Mouse (Mus musculus) MEL (cell line): ENCODE measurements around the gene Scaf4. TPM values are rescaled to one million over a fixed set of nuclear protein-coding genes. Genes with fewer than 3 reads are reported as not detected.

Source experiments
- DNase-seq: peaks from one replicate; pipeline ENCODE4 v3.0.0; 2011; ENCODE audit warnings: low read depth, low spot score
- H3K27ac ChIP-seq: 2 replicates; pipeline ENCODE4 v1.5.1; 2012; ENCODE audit warnings: low read depth, mild to moderate bottlenecking, control low read depth, low read length, moderate library complexity; ENCODE audit not compliant: control insufficient read depth
- H3K27me3 ChIP-seq, 2 experiments: fragments of 150-350 bp in 1 of 2; sonication (generic) in 1 of 2; 2 replicates each; pipeline ENCODE4 v1.6.1; 2012; ENCODE audit warnings: low read length in 2 of 2, mild to moderate bottlenecking in 2 of 2, improper control_type of control experiment in 1 of 2, moderate library complexity in 1 of 2; ENCODE audit not compliant: insufficient read depth in 2 of 2, control insufficient read depth in 1 of 2
- H3K36me3 ChIP-seq, 2 experiments: 2 replicates each; pipeline ENCODE4 v1.6.1; 2012 to 2014; ENCODE audit warnings: low read length in 2 of 2, improper control_type of control experiment in 1 of 2, inconsistent platforms in 1 of 2, mild to moderate bottlenecking in 1 of 2; ENCODE audit not compliant: insufficient read depth in 2 of 2, control insufficient read depth in 1 of 2
- H3K4me1 ChIP-seq, 2 experiments: fragments of 150-350 bp in 1 of 2; sonication (generic) in 1 of 2; 2 replicates each; pipeline ENCODE4 v1.6.1; 2012; ENCODE audit warnings: low read length in 2 of 2, improper control_type of control experiment in 1 of 2, mild to moderate bottlenecking in 1 of 2; ENCODE audit not compliant: insufficient read depth in 2 of 2, control insufficient read depth in 1 of 2
- H3K4me3 ChIP-seq, 2 experiments: fragments of 150-350 bp in 1 of 2; sonication (generic) in 1 of 2; 2 replicates each; pipeline ENCODE4 v1.5.1; 2012; ENCODE audit warnings: low read depth in 2 of 2, low read length in 2 of 2, mild to moderate bottlenecking in 2 of 2, moderate library complexity in 2 of 2, control low read depth in 1 of 2, improper control_type of control experiment in 1 of 2; ENCODE audit not compliant: control insufficient read depth in 1 of 2, insufficient read depth in 1 of 2
- H3K79me2 ChIP-seq: 2 replicates; pipeline ENCODE4 v1.6.1; 2012; ENCODE audit warnings: mild to moderate bottlenecking, low read length, moderate library complexity; ENCODE audit not compliant: control insufficient read depth, poor library complexity, insufficient read depth
- H3K9ac ChIP-seq: 2 replicates; pipeline ENCODE4 v1.6.1; 2012; ENCODE audit warnings: low read depth, mild to moderate bottlenecking, control low read depth, low read length, moderate library complexity; ENCODE audit not compliant: control insufficient read depth, poor library complexity, severe bottlenecking
- H3K9me3 ChIP-seq: fragments of 150-350 bp; sonication (generic); replicated peaks from 2 replicates; pipeline ENCODE4 v1.6.1; 2012; ENCODE audit warnings: mild to moderate bottlenecking, low read length, improper control_type of control experiment, moderate library complexity; ENCODE audit not compliant: insufficient read depth
- BHLHE40 ChIP-seq: IDR thresholded peaks from 2 replicates; pipeline ENCODE4 v1.6.1; 2012; ENCODE audit warnings: low read depth, mild to moderate bottlenecking, inconsistent platforms, low read length, improper control_type of control experiment, borderline replicate concordance
- ELF1 ChIP-seq: IDR thresholded peaks from 2 replicates; pipeline ENCODE4 v1.6.1; 2014; ENCODE audit warnings: low read depth, mild to moderate bottlenecking, inconsistent platforms, low read length, improper control_type of control experiment, moderate library complexity
- EP300 ChIP-seq, 2 experiments: IDR thresholded peaks; 2 replicates each; pipeline ENCODE4 v1.6.1; 2011; ENCODE audit warnings: improper control_type of control experiment in 2 of 2, low read length in 2 of 2, low read depth in 1 of 2, mild to moderate bottlenecking in 1 of 2
- ETS1 ChIP-seq: IDR thresholded peaks from 2 replicates; pipeline ENCODE4 v1.6.1; 2012; ENCODE audit warnings: low read depth, mild to moderate bottlenecking, inconsistent platforms, low read length, improper control_type of control experiment, moderate library complexity
- GATA1 ChIP-seq: IDR thresholded peaks from 2 replicates; pipeline ENCODE4 v1.6.1; 2011; ENCODE audit warnings: low read depth, low read length, improper control_type of control experiment
- HCFC1 ChIP-seq: IDR thresholded peaks from 2 replicates; pipeline ENCODE4 v1.6.1; 2012; ENCODE audit warnings: low read depth, mild to moderate bottlenecking, inconsistent platforms, low read length, improper control_type of control experiment, moderate library complexity
- JUND ChIP-seq: IDR thresholded peaks from 2 replicates; pipeline ENCODE4 v1.6.1; 2011; ENCODE audit warnings: low read depth, mild to moderate bottlenecking, improper control_type of control experiment, low read length
- KAT2A ChIP-seq: conservative IDR thresholded peaks from 2 replicates; pipeline ENCODE4 v1.6.1; 2012; ENCODE audit warnings: low read depth, low read length, improper control_type of control experiment, inconsistent platforms
- MAFK ChIP-seq: IDR thresholded peaks from 2 replicates; pipeline ENCODE4 v1.6.1; 2011; ENCODE audit warnings: low read depth, mild to moderate bottlenecking, low read length, improper control_type of control experiment, borderline replicate concordance
- MAX ChIP-seq: IDR thresholded peaks from 2 replicates; pipeline ENCODE4 v1.6.1; 2011; ENCODE audit warnings: low read length, improper control_type of control experiment
- MAZ ChIP-seq: IDR thresholded peaks from 2 replicates; pipeline ENCODE4 v1.6.1; 2012; ENCODE audit warnings: low read depth, mild to moderate bottlenecking, inconsistent platforms, low read length, improper control_type of control experiment
- MEF2A ChIP-seq: IDR thresholded peaks from 2 replicates; pipeline ENCODE4 v1.6.1; 2014; ENCODE audit warnings: low read depth, mild to moderate bottlenecking, inconsistent platforms, low read length, improper control_type of control experiment; ENCODE audit not compliant: poor library complexity, insufficient replicate concordance, severe bottlenecking; ENCODE audit errors: extremely low read depth
- MXI1 ChIP-seq: IDR thresholded peaks from 2 replicates; pipeline ENCODE4 v1.6.1; 2011; ENCODE audit warnings: mild to moderate bottlenecking, low read depth, low read length, improper control_type of control experiment
- MYB ChIP-seq: IDR thresholded peaks from 2 replicates; pipeline ENCODE4 v1.6.1; 2011; ENCODE audit warnings: mild to moderate bottlenecking, low read depth, low read length, improper control_type of control experiment
- MYC ChIP-seq: IDR thresholded peaks from 2 replicates; pipeline ENCODE4 v1.6.1; 2011; ENCODE audit warnings: low read depth, mild to moderate bottlenecking, low read length, improper control_type of control experiment, moderate library complexity
- NELFE ChIP-seq: IDR thresholded peaks from 2 replicates; pipeline ENCODE4 v1.6.1; 2011; ENCODE audit warnings: low read depth, low read length, improper control_type of control experiment
- NRF1 ChIP-seq: IDR thresholded peaks from 2 replicates; pipeline ENCODE4 v1.6.1; 2014; ENCODE audit warnings: low read depth, mild to moderate bottlenecking, inconsistent platforms, low read length, improper control_type of control experiment, moderate library complexity; ENCODE audit not compliant: poor library complexity, insufficient read depth, severe bottlenecking
- POLR2AphosphoS2 ChIP-seq: IDR thresholded peaks from 2 replicates; pipeline ENCODE4 v1.6.1; 2011; ENCODE audit warnings: low read length, improper control_type of control experiment
- POLR2AphosphoS5 ChIP-seq: IDR thresholded peaks from 2 replicates; pipeline ENCODE4 v1.6.1; 2012; ENCODE audit warnings: low read depth, borderline replicate concordance, mild to moderate bottlenecking, inconsistent platforms, low read length, moderate library complexity, mixed read lengths
- RCOR1 ChIP-seq: IDR thresholded peaks from 2 replicates; pipeline ENCODE4 v1.6.1; 2012; ENCODE audit warnings: low read depth, mild to moderate bottlenecking, inconsistent platforms, low read length, improper control_type of control experiment
- SIN3A ChIP-seq: IDR thresholded peaks from 2 replicates; pipeline ENCODE4 v1.6.1; 2012; ENCODE audit warnings: low read length, improper control_type of control experiment, inconsistent platforms
- SMC3 ChIP-seq: IDR thresholded peaks from 2 replicates; pipeline ENCODE4 v1.6.1; 2011; ENCODE audit warnings: low read depth, low read length, improper control_type of control experiment
- TAL1 ChIP-seq: IDR thresholded peaks from 2 replicates; pipeline ENCODE4 v1.6.1; 2012; ENCODE audit warnings: mild to moderate bottlenecking, inconsistent platforms, low read length, moderate library complexity, mixed read lengths
- TBP ChIP-seq: IDR thresholded peaks from 2 replicates; pipeline ENCODE4 v1.8.0; 2011; ENCODE audit warnings: low read depth, low read length, improper control_type of control experiment
- TCF12 ChIP-seq: IDR thresholded peaks from 2 replicates; pipeline ENCODE4 v1.6.1; 2014; ENCODE audit warnings: low read depth, mild to moderate bottlenecking, inconsistent platforms, low read length, improper control_type of control experiment, moderate library complexity
- UBTF ChIP-seq: IDR thresholded peaks from 2 replicates; pipeline ENCODE4 v1.6.1; 2012; ENCODE audit warnings: low read depth, mild to moderate bottlenecking, inconsistent platforms, low read length, improper control_type of control experiment, moderate library complexity, borderline replicate concordance; ENCODE audit not compliant: insufficient read depth
- USF1 ChIP-seq: IDR thresholded peaks from 2 replicates; pipeline ENCODE4 v1.6.1; 2014; ENCODE audit warnings: low read depth, mild to moderate bottlenecking, inconsistent platforms, low read length, improper control_type of control experiment, moderate library complexity
- USF2 ChIP-seq, 2 experiments: IDR thresholded peaks; 2 replicates each; pipeline ENCODE4 v1.6.1; 2011 to 2012; ENCODE audit warnings: improper control_type of control experiment in 2 of 2, low read length in 2 of 2, borderline replicate concordance in 1 of 2, inconsistent platforms in 1 of 2, low read depth in 1 of 2, mild to moderate bottlenecking in 1 of 2; ENCODE audit not compliant: insufficient read depth in 1 of 2
- ZKSCAN1 ChIP-seq: IDR thresholded peaks from 2 replicates; pipeline ENCODE4 v1.6.1; 2012; ENCODE audit warnings: low read depth, mild to moderate bottlenecking, inconsistent platforms, low read length, improper control_type of control experiment, moderate library complexity
- ZNF384 ChIP-seq: IDR thresholded peaks from 2 replicates; pipeline ENCODE4 v1.6.1; 2012; ENCODE audit warnings: low read depth, mild to moderate bottlenecking, inconsistent platforms, low read length, improper control_type of control experiment
- polyA plus RNA-seq, 2 experiments: library from polyadenylated mRNA; stranded (reverse) in 1 of 2; unstranded in 1 of 2; fragments of >175 nt in 1 of 2; fragments of >200 nt in 1 of 2; gene quantifications; 2 replicates each; pipeline versions ENCODE4 v1.2.1 to v1.2.4; 2012; ENCODE audit warnings: low replicate concordance in 2 of 2, low read depth in 1 of 2; ENCODE audit not compliant: insufficient read length in 2 of 2, insufficient read depth in 1 of 2, missing spikeins in 1 of 2
- total RNA-seq: library from RNA; depleted of rRNA; stranded (reverse); fragments of 300-350 nt; gene quantifications from 2 replicates; pipeline ENCODE4 v1.2.3, GENCODE M21; 2012

Scaf4 gene
- total and polyA plus RNA-seq, 3 experiments = 12.3 to 56.2 TPM; not detected in 1

- no peak for DNase-seq
- no peaks in the 10 kb centered on the region for H3K36me3 ChIP-seq
- H3K27ac ChIP-seq = no peak overlapping the region
- no peaks in the 10 kb centered on the region for H3K79me2 ChIP-seq
- H3K9ac ChIP-seq = no peak overlapping the region
- H3K4me3 ChIP-seq = no peak overlapping the region
- TF ChIP-seq MYB (no peak), TAL1 (no peak), ZNF384 (no peak), MYC (no peak), USF2 (IDR thresholded peaks at IDR 0.05; ENCODE audit: borderline replicate concordance in 1 of 2, insufficient read depth in 1 of 2, low read depth in 1 of 2, low read length in 2 of 2) (no peak), TCF12 (no peak), ETS1 (no peak), USF1 (no peak), SMC3 (no peak), MAZ (no peak), HCFC1 (no peak), ZKSCAN1 (no peak), SIN3A (no peak), EP300 (IDR thresholded peaks at IDR 0.05; ENCODE audit: low read depth in 1 of 2, low read length in 2 of 2) (no peak), RCOR1 (no peak), UBTF (no peak), MAX (no peak), GATA1 (no peak), NELFE (no peak), POLR2AphosphoS5 (no peak)
- 0 out of 4 replicates have a peak, but pooled peaks cover 0 to 2% of the 10 kb centered on the region in 2 experiments for H3K4me1 ChIP-seq
- no peaks in the 10 kb centered on the region for H3K27me3 ChIP-seq
- no peaks in the 10 kb centered on the region for H3K9me3 ChIP-seq
These were observed 15.3 kb upstream of the Scaf4 start for GRCm38 (mm10) chr16:90299591-90299990.

DNA sequence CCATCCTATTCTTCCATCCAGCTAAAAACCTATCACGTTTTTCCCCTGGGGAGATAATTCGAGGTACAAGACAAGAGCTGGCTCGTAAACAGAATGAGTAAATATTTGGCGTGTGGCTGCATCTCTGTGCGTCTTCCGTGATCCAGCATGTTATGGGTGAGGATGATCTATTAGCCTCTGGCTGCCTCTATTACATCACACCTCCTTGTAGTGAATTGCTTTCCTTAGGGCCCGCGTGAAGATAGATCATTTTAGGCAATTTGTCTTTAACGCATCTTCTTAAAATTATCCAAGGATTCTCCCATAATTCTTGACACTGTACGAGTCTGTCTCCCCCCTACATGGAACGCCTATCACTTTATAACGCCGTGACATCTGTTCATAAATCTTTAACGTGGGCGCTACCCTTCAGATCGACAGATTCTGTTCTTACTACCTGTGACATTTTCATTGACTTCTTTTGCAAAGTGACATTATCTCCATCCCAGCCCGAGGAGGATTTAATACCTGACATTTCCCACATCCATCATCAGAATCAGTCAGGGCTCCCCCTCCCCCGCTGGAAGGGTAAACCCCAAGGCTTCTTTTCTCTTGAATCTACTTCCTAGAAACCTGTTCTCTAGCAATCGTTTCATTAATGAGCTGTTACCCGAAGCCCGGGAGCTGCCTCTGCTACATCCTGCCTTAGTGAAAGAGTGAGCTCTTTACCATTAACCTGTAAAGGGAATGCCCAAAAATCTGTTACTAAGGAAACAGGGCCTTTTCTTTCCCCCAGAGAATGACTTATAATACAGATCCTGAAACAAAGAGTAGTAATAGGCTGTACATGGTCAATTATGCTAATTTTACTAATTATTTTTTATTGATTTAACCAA lies 14.4 kb upstream of the Scaf4 start:
- H3K9me3 ChIP-seq = no peaks in the 10 kb centered on the region
- H3K36me3 ChIP-seq = no peaks in the 10 kb centered on the region
- no peak overlapping the region for H3K4me3 ChIP-seq
- no peaks in the 10 kb centered on the region for H3K27me3 ChIP-seq
- no peak overlapping the region for H3K9ac ChIP-seq
- H3K27ac ChIP-seq = no peak overlapping the region
- H3K79me2 ChIP-seq = no peaks in the 10 kb centered on the region
- DNase-seq = no peak
- H3K4me1 ChIP-seq = 0 out of 4 replicates have a peak, but pooled peaks cover 0 to 2% of the 10 kb centered on the region in 2 experiments
- TF ChIP-seq NRF1 (no peak), JUND (no peak), MYB (no peak), TAL1 (no peak), GATA1 (no peak), KAT2A (no peak), TBP (no peak), BHLHE40 (no peak), MYC (no peak), MAZ (no peak), MAFK (no peak), TCF12 (no peak), USF1 (no peak), ELF1 (no peak), MXI1 (no peak), POLR2AphosphoS2 (no peak), MEF2A (no peak)
